In the genomic region with DNA sequence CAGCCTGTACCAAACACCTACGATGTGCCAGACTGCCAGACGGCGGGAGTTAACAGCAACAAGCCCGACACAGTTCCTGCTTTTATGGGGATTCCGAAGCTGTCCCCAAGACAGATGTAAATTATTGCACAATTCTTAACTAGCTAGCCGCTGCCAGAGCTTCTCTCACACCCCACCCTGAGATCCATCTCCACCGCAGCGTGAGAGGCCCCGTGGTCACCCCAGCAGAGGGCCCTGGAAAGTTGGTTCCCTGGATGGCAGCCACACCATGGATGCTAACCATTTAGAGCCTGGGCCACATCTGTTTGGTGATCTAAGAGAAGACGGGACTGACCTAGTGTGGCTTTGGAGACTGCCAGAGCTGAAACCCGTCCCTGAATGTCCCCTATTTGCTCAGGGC, we compare ENCODE assay signal across 20 mouse cellular contexts. TPM values are rescaled to one million over a fixed set of nuclear protein-coding genes. Genes with fewer than 3 reads are reported as not detected.
A peak's percentile ranks its signal among the peaks of the same experiment; 100 is the strongest.
DNase-seq lines count a peak whose midpoint lies in the region; ATAC-seq and TF ChIP-seq lines count a peak whose summit lies in the region.
"Had no signal": no experiment of that assay in that cellular context is flagged by ENCODE, and none has a peak within 500 bp of the region (broad histone marks: within the 10 kb centered on the region; RNA-seq: fewer than 3 reads in every experiment).

No protein-coding gene starts in this region.

- DNase-seq in kidney, postnatal 14 days, result no peak
- DNase-seq in gastrocnemius, adult 2 months, result peak; percentile 64
- DNase-seq in heart, postnatal 10 days, result peak; percentile 53 to 57
- no peak for DNase-seq in adrenal gland, postnatal 36 days
- DNase-seq in embryo, embryonic 9.5 days (ENCODE audit: extremely low spot score), result no peak
- DNase-seq: cerebellum, postnatal 25 days; layer of hippocampus, adult 9-11 months; spleen, adult 18-20 months had no signal

- no peaks in the 10 kb centered on the region for H3K79me3 ChIP-seq in C2C12 (ENCODE audit: low read depth)

- H3K4me1 ChIP-seq in kidney, embryonic 14.5 days (ENCODE audit: control insufficient read depth, insufficient read depth, low read length), result peaks cover 52% of the 10 kb centered on the region
- H3K4me1 ChIP-seq in neural tube, embryonic 15.5 days, result peaks cover 18% of the 10 kb centered on the region
- H3K4me1 ChIP-seq: liver, embryonic 15.5 days had no signal

- H3K9ac ChIP-seq in kidney, embryonic 14.5 days (ENCODE audit: low read depth, low read length), result no peak overlapping the region
- no peak overlapping the region for H3K9ac ChIP-seq in neural tube, embryonic 15.5 days (replicated peaks)
- H3K9ac ChIP-seq: forebrain, embryonic 12.5 days; limb, embryonic 12.5 days; liver, embryonic 15.5 days had no signal

- no peak for TF ChIP-seq CTCF in C2C12 (IDR thresholded peaks at IDR 0.05; ENCODE audit: control insufficient read depth, insufficient read depth, insufficient read length)
- no peak for TF ChIP-seq CTCF in gastrocnemius, adult 2 months (IDR thresholded peaks at IDR 0.05)

- H3K4me2 ChIP-seq in kidney, embryonic 14.5 days (replicated peaks; ENCODE audit: low read depth, low read length), result no peak overlapping the region
- no peak overlapping the region for H3K4me2 ChIP-seq in neural tube, embryonic 15.5 days
- H3K4me2 ChIP-seq: forebrain, embryonic 12.5 days; limb, embryonic 12.5 days; liver, embryonic 15.5 days had no signal

- H3K4me3 ChIP-seq in kidney, embryonic 14.5 days (ENCODE audit: low read length), result no peak overlapping the region
- H3K4me3 ChIP-seq in C2C12 (ENCODE audit: insufficient read depth, poor library complexity, severe bottlenecking), result no peak overlapping the region
- H3K4me3 ChIP-seq in gastrocnemius, adult 2 months, result no peak overlapping the region
- no peak overlapping the region for H3K4me3 ChIP-seq in neural tube, embryonic 15.5 days (replicated peaks)
- H3K4me3 ChIP-seq: forebrain, embryonic 12.5 days; limb, embryonic 12.5 days; liver, embryonic 15.5 days; megakaryocyte, embryonic 14.5 days had no signal

- H3K9me3 ChIP-seq in kidney, embryonic 14.5 days (ENCODE audit: control insufficient read depth, low read length), result no peaks in the 10 kb centered on the region
- no peaks in the 10 kb centered on the region for H3K9me3 ChIP-seq in neural tube, embryonic 15.5 days (replicated peaks)
- H3K9me3 ChIP-seq: forebrain, embryonic 12.5 days; limb, embryonic 12.5 days; liver, embryonic 15.5 days; megakaryocyte, embryonic 14.5 days had no signal

- no peak overlapping the region for H3ac ChIP-seq in C2C12 (ENCODE audit: control insufficient read depth, insufficient read length, low read depth)

- no peaks in the 10 kb centered on the region for H3K36me3 ChIP-seq in kidney, embryonic 14.5 days (ENCODE audit: control insufficient read depth, insufficient read depth, low read length)
- no peaks in the 10 kb centered on the region for H3K36me3 ChIP-seq in C2C12 (ENCODE audit: control insufficient read depth, insufficient read depth)
- H3K36me3 ChIP-seq in neural tube, embryonic 15.5 days, result no peaks in the 10 kb centered on the region
- H3K36me3 ChIP-seq: forebrain, embryonic 12.5 days; limb, embryonic 12.5 days; liver, embryonic 15.5 days had no signal

- 29% methylated on average over 11 of the region's 11 CpGs for WGBS in kidney, embryonic 14.5 days
- 60% methylated on average over 11 of the region's 11 CpGs for WGBS in neural tube, embryonic 15.5 days

- no peaks in the 10 kb centered on the region for H3K27me3 ChIP-seq in kidney, embryonic 14.5 days (ENCODE audit: control insufficient read depth, insufficient read depth, low read length)
- H3K27me3 ChIP-seq in C2C12 (ENCODE audit: control insufficient read depth, insufficient read depth, insufficient read length), result no peaks in the 10 kb centered on the region
- peaks cover 21% of the 10 kb centered on the region for H3K27me3 ChIP-seq in neural tube, embryonic 15.5 days (replicated peaks)

- no peak for ATAC-seq in kidney, embryonic 14.5 days (ENCODE audit: low FRiP score, low TSS enrichment)
- ATAC-seq in neural tube, embryonic 15.5 days (ENCODE audit: low FRiP score), result no peak
- ATAC-seq: midbrain, embryonic 16.5 days had no signal

- peak overlapping the region; percentile 59; the same call in 1 of the 2 replicates for H3K27ac ChIP-seq in kidney, embryonic 14.5 days (ENCODE audit: low read depth, low read length)
- peak overlapping the region; percentile 73 for H3K27ac ChIP-seq in gastrocnemius, adult 2 months
- H3K27ac ChIP-seq in neural tube, embryonic 15.5 days (replicated peaks), result no peak overlapping the region
- H3K27ac ChIP-seq: forebrain, embryonic 12.5 days; limb, embryonic 12.5 days; liver, embryonic 15.5 days had no signal

- no peaks in the 10 kb centered on the region for H3K79me2 ChIP-seq in C2C12 (ENCODE audit: control insufficient read depth, insufficient read depth)

- intact Hi-C loops in gastrocnemius, adult 2 months (cut with DNase I), result no loop called here
- intact Hi-C loops in heart, postnatal 10 days (cut with DNase I), result no loop called here

TF ChIP-seq in C2C12, 6 proteins besides CTCF, POLR2A, EP300 and RAD21:
- TF ChIP-seq FOSL1 (IDR thresholded peaks at IDR 0.05; ENCODE audit: insufficient read depth, low read length, poor library complexity, severe bottlenecking) (no peak), USF1 (IDR thresholded peaks at IDR 0.05; ENCODE audit: low read depth) (no peak), MAX (IDR thresholded peaks at IDR 0.05) (no peak), MYOG (IDR thresholded peaks at IDR 0.05; ENCODE audit: control insufficient read depth, extremely low read depth, insufficient read length) (no peak), MYOD1 (IDR thresholded peaks at IDR 0.05; ENCODE audit: control insufficient read depth, insufficient read length, low read depth) (no peak), CEBPB (IDR thresholded peaks at IDR 0.05; ENCODE audit: low read depth) (peak; percentile 37)
TF ChIP-seq in C2C12: peak in this region for 1.

RNA-seq across cellular contexts. Expression of a gene that starts 4.2 kb away (rescaled TPM):
- 25.1 and 50.2 TPM in 2 replicates for polyA plus RNA-seq in kidney, embryonic 14.5 days (2014; fragmentation: Nextera tagmentation; extraction: Ambion mirVana)
- polyA plus RNA-seq in C2C12 (2012; fragmentation: generic; extraction: Trizol), result 0.61 TPM
- 1 to 10 TPM; 5.1 to 6.4 TPM for total RNA-seq in gastrocnemius, adult 2 months (2021)
- 10 to 100 TPM; 31.6 to 34.3 TPM for total RNA-seq in heart, postnatal 10 days (2021)
- 1 to 10 TPM; 6.2 to 8.6 TPM for total RNA-seq in adrenal gland, postnatal 36 days (2021)
- 5.6 and 9.6 TPM in 2 replicates for polyA plus RNA-seq in neural tube, embryonic 15.5 days (2015; fragmentation: Nextera tagmentation; extraction: Ambion mirVana)
- total RNA-seq: ES-E14 had no signal

RNA-seq across cellular contexts. Expression of a gene that starts 27.9 kb away (rescaled TPM):
- polyA plus RNA-seq in kidney, embryonic 14.5 days (2014; fragmentation: Nextera tagmentation; extraction: Ambion mirVana), result 0.16 TPM in 1 of 2 replicates, not detected in the other
- not detected for polyA plus RNA-seq in C2C12 (2012; fragmentation: generic; extraction: Trizol)
- 10 to 100 TPM; 38.8 to 53.4 TPM for total RNA-seq in gastrocnemius, adult 2 months (2021)
- total RNA-seq in heart, postnatal 10 days (2021), result 10 to 100 TPM; 33.4 to 35.0 TPM
- 10 to 100 TPM; 44.9 to 55.3 TPM for total RNA-seq in adrenal gland, postnatal 36 days (2021)
- polyA plus RNA-seq in neural tube, embryonic 15.5 days (2015; fragmentation: Nextera tagmentation; extraction: Ambion mirVana), result 0.17 TPM in 1 of 2 replicates, not detected in the other
- total RNA-seq: ES-E14 had no signal
- polyA plus RNA-seq: forebrain, embryonic 12.5 days; hindbrain, embryonic 11.5 days; limb, embryonic 12.5 days; liver, embryonic 15.5 days; neural tube, embryonic 11.5 days; stomach, embryonic 14.5 days had no signal

RNA-seq across cellular contexts. Expression of a gene that starts 33.0 kb away (rescaled TPM):
- polyA plus RNA-seq in kidney, embryonic 14.5 days (2014; fragmentation: Nextera tagmentation; extraction: Ambion mirVana), result 63.9 and 82.6 TPM in 2 replicates
- polyA plus RNA-seq in C2C12 (2012; fragmentation: generic; extraction: Trizol), result 175 TPM
- total RNA-seq in gastrocnemius, adult 2 months (2021), result 100 to 1,000 TPM; 325 to 341 TPM
- 100 to 1,000 TPM; 259 to 282 TPM for total RNA-seq in heart, postnatal 10 days (2021)
- 100 to 1,000 TPM in 1 of 2 experiments, 10 to 100 TPM in 1; 98.0 to 113 TPM for total RNA-seq in adrenal gland, postnatal 36 days (2021)
- 28.3 and 31.7 TPM in 2 replicates for polyA plus RNA-seq in neural tube, embryonic 15.5 days (2015; fragmentation: Nextera tagmentation; extraction: Ambion mirVana)

RNA-seq across cellular contexts. Expression of a gene that starts 46.1 kb away (rescaled TPM):
- 0.83 and 1.0 TPM in 2 replicates for polyA plus RNA-seq in kidney, embryonic 14.5 days (2014; fragmentation: Nextera tagmentation; extraction: Ambion mirVana)
- not detected for polyA plus RNA-seq in C2C12 (2012; fragmentation: generic; extraction: Trizol)
- under 1 TPM in 1 of 2 experiments, not detected in 1; 0.08 TPM for total RNA-seq in gastrocnemius, adult 2 months (2021)
- total RNA-seq in heart, postnatal 10 days (2021), result under 1 TPM; 0.40 to 0.89 TPM
- total RNA-seq in adrenal gland, postnatal 36 days (2021), result 1 to 10 TPM; 4.0 to 4.2 TPM
- polyA plus RNA-seq in neural tube, embryonic 15.5 days (2015; fragmentation: Nextera tagmentation; extraction: Ambion mirVana), result 33.2 and 34.4 TPM in 2 replicates
- polyA plus RNA-seq: liver, embryonic 15.5 days had no signal

Comparison
In these comparisons a context has a peak if more than half of its experiments do, and no peak if none do; other contexts are left out.
1. DNase-seq: peak in gastrocnemius, adult 2 months (single experiment) and heart, postnatal 10 days (2 of 2); none in kidney, postnatal 14 days (single experiment), adrenal gland, postnatal 36 days (0 of 2) and embryo, embryonic 9.5 days (single experiment).